Mouse (Mus musculus) A20 (cell line): Measurements from ENCODE around the gene Dgcr8.

Experiments
- DNase-seq: peaks from one replicate; pipeline ENCODE4 v3.0.0-alpha.2; 2011; ENCODE audit warnings: low read depth, low spot score

Gene Dgcr8

DNA sequence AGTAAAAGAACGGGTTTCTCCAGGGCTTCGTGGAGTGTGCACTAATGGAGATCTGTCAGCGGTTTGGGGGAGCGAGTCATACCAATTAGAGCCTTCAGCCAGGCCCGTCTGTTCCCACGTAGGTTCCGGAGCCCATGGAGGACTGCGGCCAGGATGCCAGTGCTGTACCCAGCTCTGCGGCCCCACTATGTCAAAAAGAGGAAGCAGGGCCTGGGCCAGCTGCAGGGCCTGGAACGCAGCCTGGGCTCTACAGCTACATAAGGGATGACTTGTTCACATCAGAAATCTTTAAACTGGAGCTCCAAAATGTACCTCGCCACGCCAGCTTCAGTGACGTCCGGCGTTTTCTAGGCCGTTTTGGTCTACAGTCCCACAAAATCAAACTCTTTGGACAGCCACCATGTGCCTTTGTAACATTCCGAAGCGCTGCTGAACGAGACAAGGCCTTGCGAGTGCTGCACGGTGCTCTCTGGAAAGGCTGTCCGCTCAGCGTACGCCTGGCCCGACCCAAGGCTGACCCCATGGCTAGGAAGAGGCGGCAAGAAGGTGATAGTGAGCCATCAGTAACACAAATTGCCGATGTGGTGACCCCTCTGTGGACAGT is 39.6 kb downstream of the Dgcr8 start:
- DNase-seq, result peak; percentile 90

DNA sequence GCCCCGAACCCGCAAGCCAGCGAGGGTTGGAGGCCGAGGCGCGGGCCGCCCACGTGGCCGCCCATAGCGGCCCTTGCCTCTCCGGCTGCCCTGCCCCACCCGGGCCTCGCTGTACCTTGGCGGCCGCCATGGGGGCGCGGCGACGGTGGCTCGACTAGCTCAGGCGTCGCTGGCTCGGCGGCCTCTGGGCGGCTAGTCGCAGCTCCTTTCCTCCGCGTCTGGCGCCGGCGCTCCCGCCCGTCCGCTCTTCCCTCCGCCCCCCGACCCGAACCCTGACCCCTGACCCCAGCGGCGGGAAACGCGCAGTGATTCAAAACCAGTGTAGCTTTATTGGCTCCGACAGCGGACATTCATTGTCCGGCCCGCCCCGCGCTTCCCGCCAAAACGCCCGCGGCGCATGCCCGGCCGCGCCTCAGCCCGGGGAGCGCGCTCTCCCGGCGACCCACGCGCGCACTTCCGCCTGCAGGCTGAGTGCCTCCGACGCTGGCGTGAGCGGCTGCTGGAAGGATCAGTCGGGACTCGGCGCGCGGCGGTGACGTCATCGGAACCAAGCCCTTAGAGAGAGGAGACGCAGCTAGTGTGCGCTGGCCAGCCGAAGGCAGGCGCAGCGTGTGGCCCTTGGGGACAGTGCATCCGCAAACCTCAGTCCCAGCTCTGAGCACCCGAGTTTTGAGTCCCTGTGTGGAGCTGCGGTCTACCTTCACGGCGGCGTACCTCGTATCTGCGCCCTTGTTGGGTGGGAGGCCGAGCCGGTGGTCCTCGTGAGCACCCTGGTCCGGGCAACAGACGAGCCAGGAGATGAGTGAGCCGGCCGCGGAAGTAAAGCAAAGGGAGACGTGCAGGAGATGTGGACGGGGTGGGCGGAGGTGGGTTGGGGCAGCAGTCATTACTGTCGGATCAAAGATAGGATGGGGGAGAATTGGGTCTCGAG is 40.3 kb downstream of the Dgcr8 start, which contains the start of the genes Trmt2a and Ranbp1:
Gene Trmt2a (plus strand): TSS at position 247 of the 931 bp plus-strand sequence.
Gene Ranbp1 (minus strand): TSS at position 300 of the 931 bp plus-strand sequence.
- peak; percentile 100 for DNase-seq

DNA sequence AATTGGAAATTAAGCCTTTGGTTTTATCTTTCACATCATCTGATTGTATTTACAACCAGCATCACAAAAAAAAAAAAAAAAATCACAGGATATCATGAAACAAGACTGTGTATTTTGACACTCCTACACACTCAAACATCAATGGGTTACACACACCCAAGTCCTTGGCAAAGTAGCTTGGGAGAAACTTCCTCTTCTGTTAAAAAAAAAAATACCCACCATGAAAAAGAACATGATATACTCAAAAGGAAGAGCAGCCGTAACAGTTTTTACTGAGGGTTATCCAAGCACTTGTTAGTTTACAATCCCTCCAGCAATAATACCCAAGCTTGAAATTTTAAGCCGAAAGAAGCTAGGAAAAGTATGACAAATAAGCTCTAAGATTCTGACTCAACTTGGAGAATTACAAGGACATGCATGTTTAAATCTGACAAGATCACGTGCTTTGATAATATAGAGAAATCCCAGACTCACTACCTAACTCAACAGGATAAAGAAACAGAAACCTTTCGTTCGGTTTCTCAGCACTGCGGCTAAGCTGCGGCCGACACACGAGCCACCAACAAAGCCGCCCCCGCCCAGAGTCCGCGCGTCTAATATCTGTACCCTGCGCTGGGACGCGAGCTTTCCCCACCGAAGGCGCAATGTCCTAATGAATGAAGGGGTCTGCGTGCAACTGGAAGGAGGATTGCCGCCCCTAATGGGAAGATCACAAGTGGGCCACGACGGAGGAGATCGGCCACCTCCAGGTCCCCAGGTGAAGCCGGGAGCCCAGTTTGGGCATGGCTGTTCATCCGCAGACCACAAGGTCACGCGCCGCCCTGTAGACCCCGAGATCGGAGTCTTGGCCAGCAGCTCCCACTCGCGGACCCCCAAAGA is 41.3 kb downstream of the Dgcr8 start:
- no peak for DNase-seq

DNA sequence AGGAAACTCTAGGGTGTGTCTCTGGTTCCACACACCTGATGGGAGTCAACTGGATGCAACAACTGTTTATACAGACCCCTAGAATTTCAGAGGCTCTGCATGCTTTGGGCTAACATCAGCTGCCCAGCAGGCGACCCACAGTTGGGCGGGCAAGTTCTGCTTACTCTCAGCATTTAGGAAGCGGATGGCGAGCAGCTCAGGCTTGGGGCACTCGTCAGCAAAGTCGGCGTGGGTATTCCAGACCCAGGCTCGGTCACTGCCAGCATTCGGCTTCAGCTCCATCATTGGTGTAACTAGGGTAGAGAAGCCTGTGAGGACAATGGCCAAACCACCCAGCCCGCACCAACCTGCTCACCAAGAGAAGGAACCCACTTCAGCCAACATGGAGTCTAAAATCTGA is 47.5 kb downstream of the Dgcr8 start:
- no peak for DNase-seq

DNA sequence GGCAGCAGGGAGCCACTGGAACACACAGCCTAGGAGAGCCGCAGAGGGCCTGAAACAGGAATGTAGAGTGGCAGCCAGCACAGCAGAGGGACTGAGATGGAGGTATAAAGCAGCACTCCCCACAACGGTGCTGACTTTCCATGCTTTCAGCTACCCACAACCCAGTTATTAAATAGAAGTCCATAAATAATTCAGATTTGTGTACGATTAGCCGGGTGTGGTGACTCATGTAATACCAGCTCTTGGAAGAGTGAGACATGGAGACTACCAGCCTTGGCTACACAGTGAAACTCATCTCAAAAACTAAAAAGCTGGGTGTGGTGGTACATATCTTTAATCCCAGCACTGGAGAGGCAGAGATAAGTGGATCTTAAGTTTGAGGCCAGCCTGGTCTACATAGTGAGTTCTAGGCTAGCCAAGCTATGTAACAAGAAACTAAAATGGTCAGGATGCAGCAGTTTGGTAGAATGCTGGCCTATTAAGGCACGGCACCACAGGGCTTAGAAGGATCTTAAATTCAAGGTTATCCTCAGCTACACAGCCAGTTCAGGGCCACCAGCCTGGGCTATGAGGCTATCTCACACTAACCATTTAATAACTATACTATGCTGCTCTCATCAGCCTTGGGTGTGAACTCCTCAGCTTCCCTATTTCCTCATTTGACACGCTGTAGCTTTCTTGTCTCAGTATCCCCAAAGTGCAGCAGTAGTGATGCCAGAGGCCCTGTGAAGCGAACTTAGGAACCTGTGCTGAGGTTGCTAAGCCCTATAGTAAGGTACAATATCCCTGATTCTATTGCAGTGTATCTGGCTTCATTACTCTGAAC is 52.2 kb downstream of the Dgcr8 start:
- DNase-seq, result peak; percentile 16

DNA sequence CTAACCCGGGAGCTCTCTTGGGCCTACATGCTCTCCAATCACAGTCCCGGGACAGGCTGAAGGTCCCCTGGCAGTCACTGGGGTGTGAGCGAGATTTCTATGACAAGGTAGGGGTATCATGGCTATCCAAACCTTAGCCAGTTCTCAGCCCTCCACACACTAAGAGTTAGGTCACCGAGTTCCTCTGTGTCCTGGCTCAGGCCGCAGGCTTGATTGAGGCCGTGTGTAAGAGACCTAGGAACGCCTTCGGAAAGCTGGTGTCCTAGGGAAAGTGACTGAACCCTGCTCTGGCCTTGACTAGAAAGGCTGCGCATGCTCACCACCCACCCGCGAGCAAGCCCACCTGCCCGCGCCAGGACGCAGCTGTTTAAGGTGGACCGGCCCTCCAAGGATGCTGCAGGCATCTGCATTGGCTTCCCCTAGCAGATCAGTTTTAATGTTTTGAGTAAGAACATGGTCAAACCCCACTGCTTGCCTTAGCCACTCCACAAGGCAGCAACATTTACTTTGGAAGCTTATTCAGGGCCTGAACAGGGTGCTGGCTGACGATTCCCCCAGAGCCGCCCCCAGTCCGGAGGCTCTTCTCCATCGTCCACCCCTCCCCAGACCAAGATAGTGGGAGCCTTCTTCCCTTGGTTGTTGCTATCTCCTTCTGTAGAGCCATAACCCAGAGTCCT is 53.5 kb downstream of the Dgcr8 start:
- peak; percentile 70 for DNase-seq

DNA sequence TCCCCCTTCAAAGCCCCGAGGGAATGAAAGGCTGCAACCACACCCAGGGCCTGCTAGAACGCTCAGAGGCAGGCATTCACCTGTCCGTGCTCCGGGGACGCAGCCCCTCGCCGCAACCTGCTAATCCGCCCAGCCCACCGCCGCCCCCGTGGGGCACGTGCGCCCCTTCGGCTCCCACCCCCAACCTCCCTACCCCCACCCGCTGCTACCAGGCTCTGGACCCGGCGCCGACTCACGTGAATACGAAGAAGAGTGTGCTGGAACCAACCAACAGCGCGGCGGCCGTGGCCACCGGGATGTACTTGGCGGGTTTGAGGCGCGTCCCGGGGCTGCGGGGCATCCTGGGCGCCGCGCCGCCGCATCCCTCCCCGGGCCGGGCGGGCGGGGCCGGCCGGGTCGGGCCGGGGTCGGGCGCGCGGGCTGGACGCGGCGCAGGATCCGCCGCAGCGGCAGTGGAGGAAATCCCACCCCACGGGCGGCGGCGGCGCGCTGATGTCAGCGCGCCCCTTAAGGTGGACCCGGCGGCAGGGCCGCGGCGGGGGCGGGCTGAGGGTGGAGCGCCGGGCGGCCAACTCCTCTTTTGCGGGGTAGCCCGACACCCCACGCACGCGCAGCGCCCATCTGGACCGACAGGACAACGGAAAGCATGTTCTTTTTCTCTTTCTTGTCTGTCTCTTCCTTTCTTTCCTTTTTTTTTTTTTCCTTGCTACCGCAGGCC is 54.2 kb downstream of the Dgcr8 start, which contains the start of gene Zdhhc8:
Gene Zdhhc8 (minus strand): TSS at position 466 of the 718 bp plus-strand sequence.
- peak; percentile 77 for DNase-seq

DNA sequence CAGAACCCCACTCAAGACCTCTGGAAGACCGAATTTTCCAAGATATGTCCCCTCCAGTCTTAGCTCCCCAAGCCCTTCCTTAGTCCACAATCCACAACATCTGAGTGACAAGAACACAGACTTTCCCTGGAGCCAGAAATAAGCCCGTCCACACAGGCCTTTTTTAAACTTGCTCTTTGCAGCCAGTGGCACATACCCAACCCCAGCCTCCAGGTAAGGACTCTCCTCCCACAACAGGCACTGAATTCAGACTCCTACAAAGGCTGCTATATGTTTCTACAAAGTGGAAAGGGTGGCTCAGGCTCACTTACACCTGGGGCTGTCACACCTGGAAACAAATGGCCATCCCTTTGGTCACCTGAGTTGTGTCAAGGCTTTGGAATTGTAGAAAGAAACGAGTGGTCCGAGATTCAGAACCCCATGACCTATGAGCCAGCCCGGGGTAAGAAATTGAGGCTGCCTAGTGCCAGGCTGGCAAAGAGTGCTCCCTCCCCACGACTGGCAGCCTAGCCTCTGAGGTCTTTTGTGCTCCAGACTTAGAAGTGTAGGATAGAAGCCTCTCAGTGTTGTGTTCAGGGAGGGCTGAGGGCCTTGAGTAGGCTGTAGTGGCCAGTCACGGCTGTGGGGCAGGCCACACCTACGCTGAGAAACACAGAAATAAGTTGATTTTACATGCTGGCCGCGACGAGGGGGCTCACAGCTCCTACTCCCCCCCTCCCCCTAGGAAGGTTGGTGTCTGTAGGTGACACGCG is 55.0 kb downstream of the Dgcr8 start:
- peak; percentile 32 for DNase-seq

DNA sequence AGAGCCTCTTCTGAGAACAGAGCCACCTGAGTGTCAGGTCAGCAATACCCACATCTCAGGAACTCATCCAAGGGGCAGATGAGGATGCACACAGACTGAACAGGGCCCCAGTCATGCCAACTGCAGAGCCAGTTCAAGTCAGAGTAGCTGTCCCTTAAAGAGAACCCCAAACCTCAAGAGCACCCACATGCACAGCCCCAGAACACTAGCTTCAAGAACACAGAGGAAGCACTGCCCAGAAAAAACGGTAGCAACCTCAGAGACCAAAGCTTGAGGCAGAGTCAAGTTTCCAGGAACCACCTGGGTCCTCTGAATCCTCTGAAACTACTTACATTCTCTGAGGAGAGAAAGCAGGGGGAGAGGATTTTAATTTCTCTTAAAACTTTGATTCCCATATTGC is 55.6 kb downstream of the Dgcr8 start:
- DNase-seq, result no peak

DNA sequence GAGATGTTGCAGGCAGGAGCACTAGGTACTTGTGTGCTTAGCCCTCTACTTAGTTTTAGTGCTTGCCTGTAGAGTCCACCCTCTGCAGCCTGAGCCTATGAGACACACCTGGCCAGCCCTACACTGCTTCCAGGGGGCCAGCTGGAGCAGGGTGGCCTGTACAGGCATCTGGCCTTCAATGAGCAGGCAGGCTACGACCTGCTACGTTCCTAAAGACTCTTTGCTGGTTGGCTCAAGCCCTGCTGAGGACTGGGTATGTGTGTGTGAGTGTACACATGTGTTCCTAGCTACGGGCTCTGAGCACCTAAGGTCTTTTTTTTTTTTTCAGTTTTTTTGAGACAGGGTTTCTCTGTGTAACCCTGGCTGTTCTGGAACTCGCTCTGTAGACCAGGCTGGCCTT is 57.6 kb downstream of the Dgcr8 start:
- no peak for DNase-seq

DNA sequence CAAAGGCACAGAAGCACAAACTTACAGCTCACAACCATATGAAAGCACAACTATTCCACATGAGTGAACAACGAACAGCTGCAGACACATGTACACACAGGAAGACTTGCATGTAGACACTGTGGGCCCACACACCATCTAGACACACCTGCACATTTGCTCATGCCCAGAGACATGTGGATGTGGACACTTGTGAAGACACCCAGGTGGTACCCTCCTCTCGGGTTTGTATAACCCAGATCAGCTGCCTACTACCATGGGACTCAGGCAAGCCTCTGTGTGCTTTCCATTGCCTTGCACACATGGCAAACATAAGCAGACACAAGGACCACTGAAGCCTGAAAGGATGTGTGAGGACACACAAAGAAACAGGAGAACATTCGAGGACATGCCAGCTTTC is 58.0 kb downstream of the Dgcr8 start:
- DNase-seq, result peak; percentile 36

DNA sequence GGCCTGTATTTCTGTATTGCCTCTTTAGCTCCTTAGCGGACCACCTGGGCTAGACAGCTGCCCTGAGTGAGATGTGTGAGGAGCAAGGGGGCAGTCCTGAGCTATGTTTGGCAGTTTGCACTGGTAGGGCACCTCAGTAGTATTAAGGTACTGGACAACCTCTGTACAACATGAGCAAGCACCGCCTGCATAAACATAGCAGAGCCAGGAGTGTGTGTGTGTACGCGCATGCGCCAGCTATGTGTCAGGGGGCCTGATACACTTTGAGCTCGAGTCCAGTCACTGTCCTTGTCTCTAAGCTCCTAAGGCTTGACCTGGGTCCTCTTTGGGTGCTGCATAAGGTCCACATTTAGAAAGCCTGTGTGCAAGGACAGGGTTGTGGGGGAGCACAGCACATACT is 58.4 kb downstream of the Dgcr8 start:
- DNase-seq, result no peak

DNA sequence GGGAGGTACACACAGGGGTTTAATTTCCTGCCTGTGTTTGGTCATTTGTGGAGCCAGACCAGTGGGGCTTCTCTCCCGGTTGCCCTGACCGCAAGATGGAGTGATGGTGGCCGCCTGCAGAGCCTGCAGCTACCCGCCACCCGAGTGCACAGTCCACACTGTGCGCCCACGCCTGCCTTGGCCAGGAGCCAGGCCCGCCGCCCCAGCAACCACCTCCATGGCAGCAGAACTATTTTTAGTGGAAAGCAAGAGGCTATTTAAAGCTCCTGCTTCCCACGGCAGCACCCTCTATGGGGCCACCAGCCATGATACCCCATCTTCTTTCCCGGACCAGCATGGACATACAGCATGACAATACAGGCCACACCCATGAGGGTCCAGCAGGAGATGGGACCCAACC is 59.4 kb downstream of the Dgcr8 start:
- no peak for DNase-seq

DNA sequence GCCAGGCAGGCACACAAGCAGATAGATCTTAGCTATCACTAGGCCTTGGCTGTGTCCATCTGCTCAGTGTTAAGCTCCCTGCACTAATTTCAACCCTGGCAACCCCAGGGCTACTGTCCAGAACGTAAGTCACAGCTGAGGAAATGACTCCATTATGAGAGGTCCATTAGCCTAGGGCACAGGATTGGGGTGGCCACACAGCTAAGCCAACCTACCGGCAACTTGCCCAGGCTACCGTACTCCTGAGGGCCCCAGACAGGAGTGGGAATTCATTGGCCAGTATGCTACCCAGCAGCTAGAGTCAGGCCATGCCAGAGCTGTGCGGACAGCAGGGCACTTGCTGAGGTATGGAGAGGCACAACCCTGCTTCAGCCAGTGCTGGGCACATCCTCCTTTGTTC is 60.2 kb downstream of the Dgcr8 start:
- DNase-seq, result no peak

DNA sequence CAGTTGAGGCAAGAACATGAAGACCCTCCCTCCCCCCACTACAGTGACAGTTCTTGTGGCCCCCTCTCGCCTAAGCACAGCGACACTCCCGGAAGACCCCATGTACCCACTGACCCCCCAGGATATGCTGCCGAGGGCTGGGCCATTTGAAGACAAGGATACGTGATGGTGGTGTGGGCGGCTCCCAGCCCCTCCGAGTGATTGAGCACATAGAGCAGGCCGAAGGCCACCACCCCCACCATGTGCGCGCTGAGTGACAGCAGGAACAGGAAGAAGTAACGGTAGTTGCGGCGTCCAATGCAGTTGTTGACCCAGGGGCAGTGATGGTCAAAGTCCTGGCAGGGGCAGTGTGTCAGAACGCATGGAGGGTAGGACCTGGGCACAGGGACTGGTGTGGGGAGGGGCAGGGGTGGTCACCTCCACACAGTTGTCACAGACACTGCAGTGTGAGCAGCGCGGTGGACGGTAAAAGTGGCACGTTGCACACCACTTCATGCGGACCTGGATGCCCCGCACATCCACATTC is 61.1 kb downstream of the Dgcr8 start:
- DNase-seq, result no peak

DNA sequence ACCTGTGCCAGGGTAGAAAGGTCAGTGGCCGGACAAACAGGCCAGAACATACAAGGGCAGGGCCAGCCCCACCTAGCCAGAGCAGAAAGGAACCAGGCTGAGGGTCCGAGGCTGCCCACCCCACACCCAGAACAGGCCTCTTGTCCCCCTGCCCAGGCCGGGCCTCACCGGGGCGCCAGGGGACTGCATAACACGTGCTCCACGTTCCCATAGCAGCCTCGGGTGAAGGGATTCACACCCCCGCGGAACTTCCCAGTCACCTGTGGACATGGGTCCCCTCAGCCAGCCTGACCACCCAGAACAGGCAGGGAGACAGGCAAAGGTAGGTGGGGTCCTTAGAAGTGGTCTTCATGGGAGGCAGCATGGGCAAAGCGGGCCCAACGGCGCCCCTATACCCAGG is 61.9 kb downstream of the Dgcr8 start:
- DNase-seq, result no peak

DNA sequence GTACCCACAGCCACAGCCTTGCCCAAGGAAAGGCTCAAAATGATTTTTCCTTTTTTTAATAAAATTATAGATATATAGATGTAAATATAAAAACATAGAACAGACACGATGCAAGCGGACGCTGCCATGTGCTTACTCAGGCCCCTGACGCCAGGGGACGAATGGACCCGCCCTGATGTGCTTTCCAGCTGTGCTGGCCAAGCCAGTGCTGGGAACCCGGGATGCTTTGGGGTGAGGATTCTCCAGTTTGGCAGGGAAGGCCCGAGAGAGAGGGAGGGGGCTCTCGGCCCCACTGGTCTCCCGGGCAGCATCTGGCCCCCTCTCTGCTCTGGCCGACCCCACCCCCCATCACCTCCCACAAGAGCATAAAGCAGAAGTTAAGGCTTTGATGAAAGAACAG is 66.9 kb downstream of the Dgcr8 start:
- DNase-seq, result no peak

DNA sequence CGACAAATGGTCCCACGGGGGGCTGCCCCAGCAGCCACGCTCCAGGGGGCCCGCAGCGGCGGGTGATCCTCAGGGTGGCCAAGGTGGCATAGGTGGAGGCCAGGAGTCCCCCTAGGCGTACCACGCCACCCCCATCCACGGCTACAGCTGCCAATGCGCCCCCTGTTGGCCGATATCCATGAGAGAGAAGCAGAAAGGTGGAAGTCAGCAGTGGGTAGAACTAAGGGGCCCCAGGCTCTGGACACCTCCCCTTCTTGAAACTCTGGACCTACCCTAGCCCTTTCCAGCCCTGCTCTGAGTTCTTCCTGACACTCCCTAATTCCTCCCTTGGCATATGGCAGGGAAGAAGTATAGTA is 67.5 kb downstream of the Dgcr8 start:
- DNase-seq, result peak; percentile 35
